Comparison of ENCODE assay signal across 9 mouse cellular contexts in the genomic region with DNA sequence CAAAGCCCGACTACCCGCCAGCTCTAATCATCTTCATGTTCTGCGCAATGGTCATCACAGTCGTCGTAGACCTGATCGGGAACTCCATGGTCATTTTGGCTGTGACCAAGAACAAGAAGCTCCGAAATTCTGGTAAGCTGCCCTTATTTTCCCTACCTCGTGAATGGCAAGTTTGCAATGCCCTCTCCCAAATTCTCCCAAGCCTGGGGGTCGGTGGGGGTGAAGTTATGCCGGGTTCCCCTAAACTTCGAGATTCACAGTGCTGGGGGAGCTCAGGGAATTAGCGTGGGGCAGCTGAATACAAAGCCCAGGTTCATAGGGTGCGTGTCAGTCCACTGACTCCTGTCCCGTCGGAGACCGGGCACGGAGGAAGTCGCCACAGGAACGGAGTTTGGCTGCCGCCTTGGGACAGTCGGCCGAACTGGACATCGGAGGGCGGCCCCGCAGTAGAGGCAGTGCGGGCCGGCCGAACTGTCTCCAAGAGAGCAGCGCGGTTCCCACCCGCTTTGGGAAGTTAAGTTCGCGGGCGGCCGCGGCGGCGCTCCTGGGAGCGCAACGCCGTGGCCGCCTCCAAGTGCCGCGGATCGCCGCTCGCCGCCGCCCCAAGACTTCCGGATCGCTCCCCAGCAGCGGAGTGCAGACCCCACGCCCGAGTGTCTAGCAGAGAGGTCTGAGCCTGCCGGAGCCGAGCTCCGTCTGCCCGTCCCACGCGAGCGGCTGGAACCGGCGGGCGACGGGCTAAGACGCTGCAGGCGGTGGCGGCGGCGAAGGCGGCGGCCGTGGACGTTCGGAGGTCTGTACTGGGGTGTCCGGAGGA. TPM values are rescaled to one million over a fixed set of nuclear protein-coding genes. Genes with fewer than 3 reads are reported as not detected.
DNase-seq lines count a peak whose midpoint lies in the region; ATAC-seq and TF ChIP-seq lines count a peak whose summit lies in the region.
"Had no signal": no experiment of that assay in that cellular context is flagged by ENCODE, and none has a peak within 500 bp of the region (broad histone marks: within the 10 kb centered on the region; RNA-seq: fewer than 3 reads in every experiment).

No protein-coding gene starts in this region.

- TF ChIP-seq CTCF in heart, adult 2 months (IDR thresholded peaks at IDR 0.05), result no peak

- H3K36me3 ChIP-seq in heart, embryonic 10.5 days, result no peaks in the 10 kb centered on the region
- no peaks in the 10 kb centered on the region for H3K36me3 ChIP-seq in heart, adult 2 months (ENCODE audit: control insufficient read depth, insufficient read depth, low read length)
- H3K36me3 ChIP-seq in ES-E14 (ENCODE audit: control insufficient read depth, insufficient read depth, low read length, poor library complexity, severe bottlenecking), result no peaks in the 10 kb centered on the region
- H3K36me3 ChIP-seq in hindbrain, embryonic 11.5 days (ENCODE audit: control insufficient read depth, insufficient read depth, low read length), result no peaks in the 10 kb centered on the region
- no peaks in the 10 kb centered on the region for H3K36me3 ChIP-seq in midbrain, embryonic 13.5 days

- no peak overlapping the region for H3K9ac ChIP-seq in heart, adult 2 months (ENCODE audit: low read depth, low read length)
- peak overlapping the region; percentile 32; the same call in 1 of the 2 replicates for H3K9ac ChIP-seq in ES-E14 (ENCODE audit: insufficient read depth, low read depth, low read length, poor library complexity, severe bottlenecking)
- H3K9ac ChIP-seq in hindbrain, embryonic 11.5 days (ENCODE audit: low read depth, low read length), result no peak overlapping the region
- H3K9ac ChIP-seq in midbrain, embryonic 13.5 days (replicated peaks), result peak overlapping the region; percentile 44; the same call in 1 of the 2 replicates

- no peaks in the 10 kb centered on the region for H3K79me2 ChIP-seq in heart, adult 2 months (replicated peaks; ENCODE audit: control insufficient read depth, insufficient read depth, low read length)

- in situ Hi-C loops in ES-E14 (cut with MboI; ENCODE audit: low sequenced_read_pairs in 2 of 2, unreplicated experiment in 2 of 2), result loop anchor here (25.0 kb wide), 2 partner anchors 273 to 298 kb away; a partner anchor contains a TSS

- ATAC-seq in hindbrain, embryonic 11.5 days (ENCODE audit: low FRiP score), result peak; percentile 50
- ATAC-seq in midbrain, embryonic 13.5 days, result peak; percentile 61; the same call in 1 of the 2 replicates
- ATAC-seq in megakaryocyte-erythroid progenitor cell, adult 5-6 weeks (replicated peaks; ENCODE audit: low FRiP score, low TSS enrichment, poor library complexity, severe bottlenecking), result no peak

- peaks cover 91% of the 10 kb centered on the region for H3K27me3 ChIP-seq in heart, embryonic 10.5 days (ENCODE audit: insufficient read depth, poor library complexity, severe bottlenecking)
- H3K27me3 ChIP-seq in heart, adult 2 months (ENCODE audit: control insufficient read depth, insufficient read depth, low read length), result peaks cover 12% of the 10 kb centered on the region
- peaks cover 40% of the 10 kb centered on the region for H3K27me3 ChIP-seq in hindbrain, embryonic 11.5 days (ENCODE audit: control insufficient read depth, insufficient read depth, low read length)
- H3K27me3 ChIP-seq in midbrain, embryonic 13.5 days, result peaks cover 87% of the 10 kb centered on the region

- DNase-seq in heart, embryonic 10.5 days (ENCODE audit: low spot score), result no peak
- DNase-seq in heart, adult 2 months, result no peak
- no peak for DNase-seq in ES-E14 (ENCODE audit: low read depth, low spot score)
- DNase-seq in hindbrain, embryonic 11.5 days (ENCODE audit: low spot score), result peak; percentile 54
- DNase-seq in cerebellum, adult 9-11 months, result no peak
- no peak for DNase-seq in urinary bladder, postnatal 4 days (ENCODE audit: low spot score in 2 of 2)

- no peak overlapping the region for H3K27ac ChIP-seq in heart, embryonic 10.5 days
- H3K27ac ChIP-seq in heart, adult 2 months, result no peak overlapping the region
- H3K27ac ChIP-seq in ES-E14 (ENCODE audit: insufficient read depth, low read depth, low read length, poor library complexity, severe bottlenecking), result no peak overlapping the region
- no peak overlapping the region for H3K27ac ChIP-seq in hindbrain, embryonic 11.5 days (ENCODE audit: low read depth, low read length)
- no peak overlapping the region for H3K27ac ChIP-seq in midbrain, embryonic 13.5 days
- H3K27ac ChIP-seq: macrophage had no signal

- WGBS in heart, embryonic 10.5 days, result 19% methylated on average over 74 of the region's 76 CpGs
- WGBS in heart, adult 2 months, result 17% methylated on average over 76 of the region's 76 CpGs
- 11% methylated on average over 45 of the region's 76 CpGs for WGBS in hindbrain, embryonic 11.5 days
- WGBS in midbrain, embryonic 13.5 days, result 26% methylated on average over 71 of the region's 76 CpGs

- no peak for TF ChIP-seq POLR2A in heart, adult 2 months (IDR thresholded peaks at IDR 0.05; ENCODE audit: insufficient read depth, low read depth, low read length)

- peak overlapping the region; percentile 59 for H3K4me3 ChIP-seq in heart, embryonic 10.5 days
- H3K4me3 ChIP-seq in heart, adult 2 months, result no peak overlapping the region
- peak overlapping the region; percentile 46 to 67 for H3K4me3 ChIP-seq in ES-E14 (ENCODE audit: insufficient read depth in 1 of 2, low read depth in 1 of 2, low read length in 2 of 2, poor library complexity in 1 of 2, severe bottlenecking in 1 of 2)
- peak overlapping the region; percentile 40 for H3K4me3 ChIP-seq in hindbrain, embryonic 11.5 days (ENCODE audit: low read depth, low read length)
- peak overlapping the region; percentile 49 for H3K4me3 ChIP-seq in midbrain, embryonic 13.5 days (replicated peaks)

- intact Hi-C loops in heart, adult 2 months (cut with DNase I), result no loop called here

- 0 out of 2 replicates have a peak, but pooled peaks cover 3% of the 10 kb centered on the region for H3K9me3 ChIP-seq in heart, embryonic 10.5 days
- H3K9me3 ChIP-seq in ES-E14 (ENCODE audit: control insufficient read depth, insufficient read depth, low read depth, low read length), result no peaks in the 10 kb centered on the region
- H3K9me3 ChIP-seq in hindbrain, embryonic 11.5 days (ENCODE audit: control insufficient read depth, low read length), result peaks cover 6% of the 10 kb centered on the region
- peaks cover 5% of the 10 kb centered on the region for H3K9me3 ChIP-seq in midbrain, embryonic 13.5 days

- H3K4me2 ChIP-seq in hindbrain, embryonic 11.5 days (replicated peaks; ENCODE audit: low read depth, low read length), result peak overlapping the region; percentile 72
- peak overlapping the region; percentile 64 for H3K4me2 ChIP-seq in midbrain, embryonic 13.5 days (replicated peaks)

- TF ChIP-seq EP300 in heart, adult 2 months (IDR thresholded peaks at IDR 0.05; ENCODE audit: insufficient read depth, low read depth, low read length), result no peak

- no peaks in the 10 kb centered on the region for H3K4me1 ChIP-seq in heart, embryonic 10.5 days
- no peaks in the 10 kb centered on the region for H3K4me1 ChIP-seq in heart, adult 2 months (ENCODE audit: control insufficient read depth, insufficient read depth, low read length)
- H3K4me1 ChIP-seq in ES-E14 (ENCODE audit: control insufficient read depth in 2 of 2, insufficient read depth in 2 of 2, low read length in 2 of 2, poor library complexity in 1 of 2), result no peaks in the 10 kb centered on the region
- no peaks in the 10 kb centered on the region for H3K4me1 ChIP-seq in hindbrain, embryonic 11.5 days (replicated peaks; ENCODE audit: control insufficient read depth, insufficient read depth, low read length)
- 0 out of 2 replicates have a peak, but pooled peaks cover 3% of the 10 kb centered on the region for H3K4me1 ChIP-seq in midbrain, embryonic 13.5 days (replicated peaks)

TF ChIP-seq in ES-E14, 5 proteins besides CTCF, POLR2A, EP300 and RAD21:
- TF ChIP-seq CHD2 (IDR thresholded peaks at IDR 0.05; ENCODE audit: low read depth, low read length) (no peak), MAFK (IDR thresholded peaks at IDR 0.05; ENCODE audit: insufficient read depth, low read depth, low read length) (no peak), ZNF384 (IDR thresholded peaks at IDR 0.05; ENCODE audit: low read depth, low read length) (no peak), HCFC1 (IDR thresholded peaks at IDR 0.05; ENCODE audit: borderline replicate concordance, insufficient read depth, low read length) (no peak), ZC3H11A (IDR thresholded peaks at IDR 0.05; ENCODE audit: borderline replicate concordance, low read depth, low read length) (no peak)

RNA-seq across cellular contexts. Expression of a gene that starts 0.6 kb away (rescaled TPM):
- polyA plus RNA-seq in heart, embryonic 10.5 days (2016; fragmentation: Nextera tagmentation; extraction: Ambion mirVana), result 0.90 and 5.7 TPM in 2 replicates
- total RNA-seq in heart, adult 2 months (2021), result not detected
- not detected in 2 replicates for polyA plus RNA-seq in heart, adult 2 months (2012; rRNA removed)
- total RNA-seq in ES-E14 (2012; rRNA removed), result 0.42 and 0.89 TPM in 2 replicates
- polyA plus RNA-seq in hindbrain, embryonic 11.5 days (2014; fragmentation: Nextera tagmentation; extraction: Ambion mirVana), result 1.3 and 1.4 TPM in 2 replicates
- 3.1 and 4.1 TPM in 2 replicates for polyA plus RNA-seq in midbrain, embryonic 13.5 days (2015; fragmentation: Nextera tagmentation; extraction: Ambion mirVana)
- total RNA-seq in megakaryocyte-erythroid progenitor cell, adult 5-6 weeks (2014; fragmentation: Nextera tagmentation), result not detected in 2 replicates
- not detected in 2 replicates for total RNA-seq in megakaryocyte-erythroid progenitor cell, adult 5-6 weeks (2017)
- polyA plus RNA-seq: macrophage had no signal

Comparison
In these comparisons a context has a peak if more than half of its experiments do, and no peak if none do; other contexts are left out.
1. H3K9ac ChIP-seq: peak in ES-E14 (single experiment) and midbrain, embryonic 13.5 days (single experiment); none in heart, adult 2 months (single experiment) and hindbrain, embryonic 11.5 days (single experiment).